Mouse (Mus musculus): ENCODE data around the gene Rab3il1. TPM values are rescaled to one million over a fixed set of nuclear protein-coding genes. Genes with fewer than 3 reads are reported as not detected.

Gene Rab3il1
- polyA plus RNA-seq, 1 experiment from 2014 or later: 22.1 TPM

DNA sequence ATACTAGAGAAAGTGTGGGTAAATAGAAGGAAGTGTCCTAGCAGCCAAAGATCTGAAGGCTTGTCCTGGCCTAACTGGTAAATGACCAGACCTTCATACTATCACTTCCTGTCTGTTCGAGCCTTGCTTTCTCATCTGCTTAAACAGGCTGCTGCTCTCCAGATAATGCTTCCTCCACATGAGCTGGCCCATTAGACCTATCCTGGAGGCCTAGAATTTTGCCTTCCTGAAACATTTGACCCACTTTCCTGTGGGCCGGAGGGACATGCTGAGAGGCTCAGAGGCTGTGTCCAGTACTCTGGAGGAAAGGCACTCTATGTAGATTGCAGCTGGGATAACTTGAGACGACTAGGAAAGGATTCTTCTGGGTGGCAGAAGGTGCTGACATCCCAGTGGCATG is 80.6 kb downstream of the Rab3il1 start:
- Histone ChIP-seq H3K36me3 (ENCODE audit: control insufficient read depth, insufficient read depth, low read length) (peaks cover 64% of the 10 kb centered on the region), H3K9ac (ENCODE audit: low read depth, low read length) (no peak overlapping the region), H3K27me3 (replicated peaks; ENCODE audit: control insufficient read depth, insufficient read depth, low read length) (no peaks in the 10 kb centered on the region), H3K4me1 (ENCODE audit: control insufficient read depth, insufficient read depth, low read depth, low read length) (no peaks in the 10 kb centered on the region), H3K27ac (ENCODE audit: low read depth, low read length) (no peak overlapping the region), H3K4me2 (ENCODE audit: low read length) (no peak overlapping the region), H3K9me3 (ENCODE audit: control insufficient read depth, low read length) (no peaks in the 10 kb centered on the region), H3K4me3 (ENCODE audit: low read length) (no peak overlapping the region)
- WGBS: 84% methylated on average over 3 of the region's 3 CpGs
- ATAC-seq: no peak

DNA sequence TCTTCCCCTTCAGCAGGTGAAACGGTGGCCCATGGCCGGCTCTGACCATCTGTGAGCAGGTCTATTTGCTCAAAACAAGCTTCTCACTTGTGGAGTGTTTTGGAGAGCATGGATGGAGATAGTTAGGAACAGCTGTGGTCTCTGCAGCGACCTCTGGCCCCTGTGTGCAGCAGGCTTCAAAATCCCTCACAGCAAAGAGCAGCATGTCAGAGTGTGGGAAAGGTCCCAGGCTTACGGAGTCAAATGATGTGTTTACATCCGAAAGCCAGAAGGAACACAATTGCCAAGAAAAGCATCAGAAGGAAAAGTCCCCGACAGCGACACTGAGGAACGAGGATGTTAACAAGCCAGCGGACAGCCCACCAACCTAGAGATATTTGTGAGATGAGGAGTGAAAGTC is 84.0 kb downstream of the Rab3il1 start:
- Histone ChIP-seq H3K9ac (ENCODE audit: low read depth, low read length) (no peak overlapping the region), H3K9me3 (ENCODE audit: control insufficient read depth, low read length) (no peaks in the 10 kb centered on the region), H3K27me3 (replicated peaks; ENCODE audit: control insufficient read depth, insufficient read depth, low read length) (no peaks in the 10 kb centered on the region), H3K4me3 (ENCODE audit: low read length) (no peak overlapping the region), H3K4me2 (ENCODE audit: low read length) (no peak overlapping the region), H3K27ac (ENCODE audit: low read depth, low read length) (no peak overlapping the region), H3K36me3 (ENCODE audit: control insufficient read depth, insufficient read depth, low read length) (peaks cover 70% of the 10 kb centered on the region), H3K4me1 (ENCODE audit: control insufficient read depth, insufficient read depth, low read depth, low read length) (no peaks in the 10 kb centered on the region)
- no peak for ATAC-seq
- 88% methylated on average over 9 of the region's 9 CpGs for WGBS

DNA sequence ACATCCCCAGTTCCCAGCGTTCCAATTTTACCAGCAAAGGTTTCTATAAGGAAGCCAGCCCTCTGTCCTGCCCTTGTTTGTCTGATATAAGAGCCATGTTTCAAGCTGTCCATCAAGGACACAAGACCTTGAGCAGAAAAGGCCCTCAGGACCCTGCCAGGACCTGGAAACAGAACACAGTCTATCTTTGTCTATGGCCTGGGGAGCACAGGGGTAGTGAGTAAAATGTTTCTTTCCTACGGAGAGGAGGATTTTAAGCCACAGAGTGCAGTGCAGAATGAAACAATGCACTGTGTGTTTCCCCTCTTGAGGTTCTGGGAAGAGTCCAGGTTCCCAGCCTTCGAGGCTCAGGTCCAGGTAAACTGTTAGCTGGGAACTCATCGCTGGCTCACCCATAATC is 85.5 kb downstream of the Rab3il1 start:
- no peak for ATAC-seq
- H3K27ac ChIP-seq (ENCODE audit: low read depth, low read length): no peak overlapping the region

More for the DNA sequence above, 85.5 kb downstream of the Rab3il1 start:
- H3K36me3 ChIP-seq (ENCODE audit: control insufficient read depth, insufficient read depth, low read length): peaks cover 68% of the 10 kb centered on the region
- no peaks in the 10 kb centered on the region for H3K4me1 ChIP-seq (ENCODE audit: control insufficient read depth, insufficient read depth, low read depth, low read length)
- H3K9me3 ChIP-seq (ENCODE audit: control insufficient read depth, low read length): no peaks in the 10 kb centered on the region
- 88% methylated on average over 4 of the region's 4 CpGs for WGBS
- no peak overlapping the region for H3K4me3 ChIP-seq (ENCODE audit: low read length)
- no peak overlapping the region for H3K4me2 ChIP-seq (ENCODE audit: low read length)
- H3K27me3 ChIP-seq (replicated peaks; ENCODE audit: control insufficient read depth, insufficient read depth, low read length): no peaks in the 10 kb centered on the region
- H3K9ac ChIP-seq (ENCODE audit: low read depth, low read length): no peak overlapping the region

Other genes with a start within 250 kb of the Rab3il1 start
- not detected in 2 replicates for gene Scgb2a2, start 154.1 kb upstream of the Rab3il1 start, polyA plus RNA-seq (2015; fragmentation: Nextera tagmentation; extraction: Ambion mirVana)
- 26.0 and 30.4 TPM in 2 replicates for gene Incenp, start 102.1 kb upstream of the Rab3il1 start, polyA plus RNA-seq (2015; fragmentation: Nextera tagmentation; extraction: Ambion mirVana)
- 1,751 and 1,961 TPM in 2 replicates for gene Fth1, start 21.1 kb upstream of the Rab3il1 start, polyA plus RNA-seq (2015; fragmentation: Nextera tagmentation; extraction: Ambion mirVana)
- gene Best1, start within 50 bp of the Rab3il1 start, polyA plus RNA-seq (2015; fragmentation: Nextera tagmentation; extraction: Ambion mirVana): 2.5 and 3.2 TPM in 2 replicates
- 39.7 and 42.1 TPM in 2 replicates for gene Fads3, start 39.9 kb downstream of the Rab3il1 start, polyA plus RNA-seq (2015; fragmentation: Nextera tagmentation; extraction: Ambion mirVana)
- gene Fads2, start 100.1 kb downstream of the Rab3il1 start, polyA plus RNA-seq (2015; fragmentation: Nextera tagmentation; extraction: Ambion mirVana): 236 and 253 TPM in 2 replicates
- gene Fads1, start 181.2 kb downstream of the Rab3il1 start, polyA plus RNA-seq (2015; fragmentation: Nextera tagmentation; extraction: Ambion mirVana): 169 and 177 TPM in 2 replicates
- gene Tmem258, start 202.3 kb downstream of the Rab3il1 start, polyA plus RNA-seq (2015; fragmentation: Nextera tagmentation; extraction: Ambion mirVana): 281 and 311 TPM in 2 replicates
- gene Fen1, start 202.5 kb downstream of the Rab3il1 start, polyA plus RNA-seq (2015; fragmentation: Nextera tagmentation; extraction: Ambion mirVana): 27.6 and 29.4 TPM in 2 replicates
- gene Myrf, start 239.1 kb downstream of the Rab3il1 start, polyA plus RNA-seq (2015; fragmentation: Nextera tagmentation; extraction: Ambion mirVana): 0.95 and 1.1 TPM in 2 replicates

Data from hindbrain, embryonic 16.5 days (tissue).